Mouse (Mus musculus): ENCODE data around the gene Lin7b. TPM values are rescaled to one million over a fixed set of nuclear protein-coding genes. Genes with fewer than 3 reads are reported as not detected.
"Not testable (repeated sequence)": the region's sequence is repeated elsewhere in the genome, so short reads cannot be mapped to it uniquely, and the experiment has no call there.

The Lin7b gene
- polyA plus RNA-seq, 1 experiment from 2014 or later: 0.66 TPM

DNA sequence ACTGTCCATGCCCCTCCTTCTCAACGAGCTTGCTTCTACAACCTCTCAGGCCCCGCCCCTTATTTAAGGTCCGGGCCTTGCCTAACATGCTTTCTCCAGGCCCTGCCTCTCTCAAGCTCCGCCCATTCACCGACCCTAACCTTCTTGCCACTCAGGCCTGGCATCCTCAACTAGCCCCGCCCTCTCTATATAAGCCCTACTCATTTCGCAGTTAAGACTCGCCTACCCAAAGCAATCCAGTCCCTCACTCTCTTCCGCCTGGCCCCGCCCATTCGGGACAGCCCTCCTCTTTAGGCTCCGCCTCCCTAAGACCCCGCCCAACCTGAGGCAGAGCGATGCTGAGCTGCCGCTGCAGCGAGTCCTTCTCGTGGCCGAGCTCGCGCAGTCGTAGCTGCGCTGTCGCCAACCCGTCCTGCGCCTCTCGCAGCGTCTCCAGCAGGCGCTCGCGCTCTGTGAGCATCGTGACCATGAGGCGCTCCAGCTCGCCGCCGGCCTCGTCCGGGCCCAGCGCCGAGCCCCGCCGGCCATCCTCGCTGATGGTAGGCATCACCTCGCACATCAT, 9.1 kb downstream of the Lin7b start:
- H3K27me3 ChIP-seq (ENCODE audit: control insufficient read depth, insufficient read depth, low read length): peaks cover 59% of the 10 kb centered on the region
- H3K27ac ChIP-seq (ENCODE audit: low read depth, low read length): no peak overlapping the region
- H3K9ac ChIP-seq (ENCODE audit: low read depth, low read length): peak overlapping the region; percentile 50
- H3K4me1 ChIP-seq (ENCODE audit: control insufficient read depth, insufficient read depth, low read length): peaks cover 10% of the 10 kb centered on the region; the same call in 1 of the 2 replicates
- ATAC-seq (ENCODE audit: low FRiP score, low TSS enrichment): peak; percentile 80
- WGBS: under 1% methylated on average over 43 of the region's 43 CpGs
- H3K9me3 ChIP-seq (ENCODE audit: control insufficient read depth, low read length): no peaks in the 10 kb centered on the region
- peak overlapping the region; percentile 44 for H3K4me3 ChIP-seq (ENCODE audit: low read length)
- H3K36me3 ChIP-seq (ENCODE audit: control insufficient read depth, insufficient read depth, low read length): no peaks in the 10 kb centered on the region
- peak overlapping the region; percentile 77 for H3K4me2 ChIP-seq (replicated peaks; ENCODE audit: low read depth, low read length)

DNA sequence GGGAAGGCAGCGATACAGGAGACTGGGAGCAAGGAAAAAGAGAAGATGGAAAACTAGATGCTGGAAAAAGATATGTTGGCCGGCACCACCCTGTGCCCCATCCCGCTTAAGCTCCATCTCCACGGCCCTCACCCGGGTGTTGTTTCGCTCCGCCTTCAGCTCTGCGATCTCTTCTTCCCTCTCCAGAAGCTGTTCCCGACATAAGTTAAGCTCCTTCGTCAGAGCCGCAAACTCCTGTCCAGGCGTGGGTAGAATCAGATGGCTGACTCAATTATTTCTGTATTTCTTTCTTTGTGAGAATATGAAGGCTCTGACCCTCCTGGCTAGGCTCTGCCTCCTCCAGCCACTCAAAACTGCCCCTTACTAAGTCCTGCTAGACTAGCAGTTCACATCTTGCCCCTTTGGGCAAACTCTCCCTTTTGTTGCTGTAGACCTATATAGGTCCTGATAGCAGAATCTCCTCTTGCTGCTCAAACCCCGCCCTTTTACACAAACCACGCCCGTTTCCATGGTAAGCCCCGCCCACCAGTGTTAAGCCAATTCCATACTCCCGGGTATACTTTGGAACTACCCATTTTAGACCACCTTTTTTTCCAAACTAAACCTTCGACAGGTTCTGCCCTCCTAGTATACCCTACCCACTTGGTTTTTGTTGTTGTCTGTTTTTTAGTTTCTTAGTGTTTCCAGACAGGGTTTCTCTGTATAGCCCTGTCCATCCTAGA, 9.8 kb downstream of the Lin7b start:
- H3K4me2 ChIP-seq (replicated peaks; ENCODE audit: low read depth, low read length): no peak overlapping the region
- H3K36me3 ChIP-seq (ENCODE audit: control insufficient read depth, insufficient read depth, low read length): no peaks in the 10 kb centered on the region

DNA sequence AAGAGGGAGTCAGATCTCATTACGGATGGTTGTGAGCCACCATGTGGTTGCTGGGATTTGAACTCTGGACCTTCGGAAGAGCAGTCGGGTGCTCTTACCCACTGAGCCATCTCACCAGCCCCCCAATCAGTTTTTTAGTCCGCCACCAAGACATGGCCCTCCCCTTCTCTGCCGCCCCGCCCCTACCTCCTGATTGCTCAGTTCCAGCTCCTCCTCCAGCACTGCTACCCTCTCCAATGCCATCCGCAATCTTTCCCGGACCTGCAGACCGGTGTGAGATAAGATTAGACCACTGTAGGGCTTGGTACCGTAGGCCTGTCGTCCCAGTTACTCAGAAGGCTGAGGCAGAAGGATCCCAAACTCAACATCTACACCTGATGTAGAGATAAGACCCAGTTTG, 11.3 kb downstream of the Lin7b start:
- not testable (repeated sequence) for H3K9ac ChIP-seq (ENCODE audit: low read depth, low read length); H3K4me1 ChIP-seq (ENCODE audit: control insufficient read depth, insufficient read depth, low read length); H3K4me3 ChIP-seq (ENCODE audit: low read length); H3K27ac ChIP-seq (ENCODE audit: low read depth, low read length); H3K36me3 ChIP-seq (ENCODE audit: control insufficient read depth, insufficient read depth, low read length); ATAC-seq (ENCODE audit: low FRiP score, low TSS enrichment); H3K4me2 ChIP-seq (replicated peaks; ENCODE audit: low read depth, low read length); H3K9me3 ChIP-seq (ENCODE audit: control insufficient read depth, low read length)
- WGBS: 65% methylated on average over 10 of the region's 11 CpGs
- peaks cover 38% of the 10 kb centered on the region for H3K27me3 ChIP-seq (ENCODE audit: control insufficient read depth, insufficient read depth, low read length)

More for the DNA sequence above, 9.8 kb downstream of the Lin7b start:
- Histone ChIP-seq H3K9me3 (ENCODE audit: control insufficient read depth, low read length) (no peaks in the 10 kb centered on the region), H3K27ac (ENCODE audit: low read depth, low read length) (no peak overlapping the region), H3K4me3 (ENCODE audit: low read length) (peak overlapping the region; percentile 44), H3K27me3 (ENCODE audit: control insufficient read depth, insufficient read depth, low read length) (peaks cover 51% of the 10 kb centered on the region), H3K9ac (ENCODE audit: low read depth, low read length) (no peak overlapping the region), H3K4me1 (ENCODE audit: control insufficient read depth, insufficient read depth, low read length) (peaks cover 4% of the 10 kb centered on the region; the same call in 1 of the 2 replicates)
- 53% methylated on average over 18 of the region's 18 CpGs for WGBS
- ATAC-seq (ENCODE audit: low FRiP score, low TSS enrichment): 0 out of 2 replicates have a peak, but pooled peaks have one; percentile 8

DNA sequence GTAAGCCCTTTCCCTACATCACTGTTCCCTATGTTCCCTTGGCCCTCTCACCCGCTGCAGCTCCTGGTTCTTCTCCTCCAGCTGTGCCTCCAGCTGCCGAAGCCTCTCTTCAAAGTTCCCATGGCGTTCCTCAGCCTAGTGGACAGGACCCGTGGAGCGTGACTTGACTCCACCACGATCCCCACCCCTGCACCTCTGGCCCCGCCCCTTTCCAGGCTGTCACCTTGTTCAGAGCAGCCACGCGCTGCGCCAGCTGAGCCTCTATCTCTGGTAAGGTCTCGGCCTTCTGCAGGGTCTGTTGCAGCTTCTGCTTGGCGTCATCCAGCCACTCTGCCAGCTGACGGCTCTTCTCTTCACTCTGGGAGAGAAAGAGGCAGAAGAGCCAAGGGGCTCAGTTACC, 14.3 kb downstream of the Lin7b start:
- Histone ChIP-seq H3K4me1 (ENCODE audit: control insufficient read depth, insufficient read depth, low read length) (no peaks in the 10 kb centered on the region), H3K4me2 (replicated peaks; ENCODE audit: low read depth, low read length) (no peak overlapping the region), H3K27me3 (ENCODE audit: control insufficient read depth, insufficient read depth, low read length) (peaks cover 13% of the 10 kb centered on the region), H3K9ac (ENCODE audit: low read depth, low read length) (no peak overlapping the region), H3K4me3 (ENCODE audit: low read length) (no peak overlapping the region), H3K9me3 (ENCODE audit: control insufficient read depth, low read length) (no peaks in the 10 kb centered on the region), H3K27ac (ENCODE audit: low read depth, low read length) (no peak overlapping the region), H3K36me3 (ENCODE audit: control insufficient read depth, insufficient read depth, low read length) (no peaks in the 10 kb centered on the region)
- 33% methylated on average over 13 of the region's 13 CpGs for WGBS
- no peak for ATAC-seq (ENCODE audit: low FRiP score, low TSS enrichment)

DNA sequence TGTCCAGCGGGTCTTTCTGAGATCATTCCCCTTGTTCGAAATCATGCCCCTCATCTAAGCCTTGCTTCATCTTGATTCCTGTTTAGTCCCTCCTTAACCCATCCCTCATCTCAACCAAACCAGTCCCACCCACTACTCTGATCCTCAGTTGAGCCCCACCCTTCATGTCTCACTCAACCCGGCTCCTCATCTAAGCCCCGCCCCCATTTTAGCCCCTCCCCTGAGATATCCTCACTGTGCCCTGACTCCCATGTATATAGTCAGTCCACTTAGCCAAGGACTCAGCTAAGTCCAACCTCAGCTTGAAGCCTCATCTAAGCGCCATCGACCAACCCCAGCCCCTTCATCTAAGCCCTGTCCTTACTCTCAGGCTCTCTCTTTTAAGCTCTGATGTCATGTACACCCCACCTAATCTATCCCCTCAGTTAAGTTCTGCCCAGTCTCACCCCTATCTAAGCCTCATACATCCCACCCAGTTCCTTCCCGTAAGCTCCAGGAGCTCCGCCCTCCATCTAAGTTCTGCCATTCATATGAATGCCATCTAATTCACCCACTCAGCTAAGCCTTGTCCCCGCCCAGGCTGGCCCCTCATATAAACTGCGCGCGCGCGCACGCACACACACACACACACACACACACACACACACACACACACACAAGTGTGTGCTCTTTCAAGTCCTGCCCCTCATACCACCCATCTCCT, 14.9 kb downstream of the Lin7b start:
- no peak overlapping the region for H3K9ac ChIP-seq (ENCODE audit: low read depth, low read length)
- 75% methylated on average over 15 of the region's 15 CpGs for WGBS
- peaks cover 7% of the 10 kb centered on the region; the same call in 1 of the 2 replicates for H3K27me3 ChIP-seq (ENCODE audit: control insufficient read depth, insufficient read depth, low read length)
- ATAC-seq (ENCODE audit: low FRiP score, low TSS enrichment): 0 out of 2 replicates have a peak, but pooled peaks have one; percentile 19
- no peaks in the 10 kb centered on the region for H3K4me1 ChIP-seq (ENCODE audit: control insufficient read depth, insufficient read depth, low read length)
- no peak overlapping the region for H3K4me2 ChIP-seq (replicated peaks; ENCODE audit: low read depth, low read length)
- H3K9me3 ChIP-seq (ENCODE audit: control insufficient read depth, low read length): no peaks in the 10 kb centered on the region
- H3K36me3 ChIP-seq (ENCODE audit: control insufficient read depth, insufficient read depth, low read length): no peaks in the 10 kb centered on the region
- no peak overlapping the region for H3K4me3 ChIP-seq (ENCODE audit: low read length)
- no peak overlapping the region for H3K27ac ChIP-seq (ENCODE audit: low read depth, low read length)

DNA sequence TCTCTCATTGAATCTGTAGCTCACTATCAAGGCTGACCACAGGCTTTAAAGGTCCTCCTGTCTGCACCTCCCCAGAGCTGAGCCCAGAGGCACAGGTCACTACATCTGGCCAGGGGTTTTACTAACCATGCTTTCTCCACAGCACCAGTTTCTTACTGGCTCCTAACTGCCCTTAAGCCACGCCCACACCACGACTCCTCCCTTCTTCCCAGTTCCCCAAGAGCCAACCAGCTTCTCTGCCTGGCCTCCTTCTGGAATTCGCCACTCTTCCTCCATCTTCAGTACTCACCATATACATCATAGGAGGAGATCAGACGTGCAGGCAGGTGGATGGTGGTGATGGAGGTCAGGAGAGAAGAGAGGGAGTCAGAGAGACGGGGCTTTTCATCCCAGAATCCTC, 17.3 kb downstream of the Lin7b start:
- no peaks in the 10 kb centered on the region for H3K4me1 ChIP-seq (ENCODE audit: control insufficient read depth, insufficient read depth, low read length)
- H3K27me3 ChIP-seq (ENCODE audit: control insufficient read depth, insufficient read depth, low read length): no peaks in the 10 kb centered on the region
- WGBS: 23% methylated on average over 5 of the region's 5 CpGs
- H3K27ac ChIP-seq (ENCODE audit: low read depth, low read length): no peak overlapping the region
- no peak overlapping the region for H3K9ac ChIP-seq (ENCODE audit: low read depth, low read length)
- no peak for ATAC-seq (ENCODE audit: low FRiP score, low TSS enrichment)
- no peaks in the 10 kb centered on the region for H3K36me3 ChIP-seq (ENCODE audit: control insufficient read depth, insufficient read depth, low read length)
- H3K9me3 ChIP-seq (ENCODE audit: control insufficient read depth, low read length): no peaks in the 10 kb centered on the region
- H3K4me2 ChIP-seq (replicated peaks; ENCODE audit: low read depth, low read length): no peak overlapping the region
- H3K4me3 ChIP-seq (ENCODE audit: low read length): no peak overlapping the region

DNA sequence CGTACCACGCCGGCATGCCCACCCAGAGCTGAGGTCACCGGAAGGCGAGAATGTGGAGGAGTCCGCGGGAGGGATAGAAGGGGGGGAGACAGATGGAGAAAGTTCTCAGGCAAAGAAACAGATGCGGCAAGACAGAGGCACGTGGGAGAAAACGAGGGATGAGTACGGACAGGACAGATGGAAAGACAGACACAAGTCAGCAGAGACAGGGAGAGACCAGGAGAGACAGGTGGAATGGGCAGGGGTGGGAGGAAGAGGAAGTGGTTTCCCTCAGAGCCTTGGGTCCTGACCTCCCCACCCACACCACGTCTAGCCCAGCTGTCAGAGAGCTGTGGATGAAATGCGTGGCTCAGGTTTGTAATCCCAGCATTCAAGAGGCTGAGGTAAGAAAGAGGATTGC, 23.5 kb downstream of the Lin7b start:
- H3K27me3 ChIP-seq (ENCODE audit: control insufficient read depth, insufficient read depth, low read length): no peaks in the 10 kb centered on the region; the same call in 1 of the 2 replicates
- no peaks in the 10 kb centered on the region for H3K4me1 ChIP-seq (ENCODE audit: control insufficient read depth, insufficient read depth, low read length)
- no peaks in the 10 kb centered on the region for H3K9me3 ChIP-seq (ENCODE audit: control insufficient read depth, low read length)
- no peaks in the 10 kb centered on the region for H3K36me3 ChIP-seq (ENCODE audit: control insufficient read depth, insufficient read depth, low read length)
- H3K4me3 ChIP-seq (ENCODE audit: low read length): no peak overlapping the region
- 70% methylated on average over 13 of the region's 13 CpGs for WGBS
- H3K27ac ChIP-seq (ENCODE audit: low read depth, low read length): no peak overlapping the region
- no peak for ATAC-seq (ENCODE audit: low FRiP score, low TSS enrichment)
- H3K9ac ChIP-seq (ENCODE audit: low read depth, low read length): no peak overlapping the region
- no peak overlapping the region for H3K4me2 ChIP-seq (replicated peaks; ENCODE audit: low read depth, low read length)

DNA sequence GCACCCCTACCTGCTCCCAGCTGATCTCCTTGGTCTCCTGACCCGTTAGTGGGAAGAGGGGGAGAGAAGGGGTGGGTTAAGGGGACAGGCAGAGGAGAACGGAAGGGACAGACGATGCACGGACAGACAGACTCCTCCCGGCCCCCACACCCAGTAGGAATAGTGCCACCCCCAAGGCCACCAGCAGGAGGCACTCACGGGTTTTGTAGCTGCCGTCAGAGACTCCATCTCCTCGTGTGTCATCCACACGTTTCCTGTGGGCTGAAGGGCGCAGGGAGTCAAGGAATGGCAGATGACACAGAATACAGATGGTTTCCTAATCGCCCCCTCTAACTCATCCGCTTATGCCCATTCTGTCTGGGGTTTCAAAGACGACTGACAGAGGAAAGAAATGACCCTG, 26.8 kb downstream of the Lin7b start:
- no peak overlapping the region for H3K9ac ChIP-seq (ENCODE audit: low read depth, low read length)
- no peaks in the 10 kb centered on the region for H3K36me3 ChIP-seq (ENCODE audit: control insufficient read depth, insufficient read depth, low read length)
- H3K9me3 ChIP-seq (ENCODE audit: control insufficient read depth, low read length): no peaks in the 10 kb centered on the region
- H3K27ac ChIP-seq (ENCODE audit: low read depth, low read length): no peak overlapping the region
- peaks cover 23% of the 10 kb centered on the region for H3K4me1 ChIP-seq (ENCODE audit: control insufficient read depth, insufficient read depth, low read length)
- 21% methylated on average over 13 of the region's 13 CpGs for WGBS
- no peaks in the 10 kb centered on the region; the same call in 1 of the 2 replicates for H3K27me3 ChIP-seq (ENCODE audit: control insufficient read depth, insufficient read depth, low read length)
- H3K4me2 ChIP-seq (replicated peaks; ENCODE audit: low read depth, low read length): no peak overlapping the region
- no peak for ATAC-seq (ENCODE audit: low FRiP score, low TSS enrichment)
- no peak overlapping the region for H3K4me3 ChIP-seq (ENCODE audit: low read length)

DNA sequence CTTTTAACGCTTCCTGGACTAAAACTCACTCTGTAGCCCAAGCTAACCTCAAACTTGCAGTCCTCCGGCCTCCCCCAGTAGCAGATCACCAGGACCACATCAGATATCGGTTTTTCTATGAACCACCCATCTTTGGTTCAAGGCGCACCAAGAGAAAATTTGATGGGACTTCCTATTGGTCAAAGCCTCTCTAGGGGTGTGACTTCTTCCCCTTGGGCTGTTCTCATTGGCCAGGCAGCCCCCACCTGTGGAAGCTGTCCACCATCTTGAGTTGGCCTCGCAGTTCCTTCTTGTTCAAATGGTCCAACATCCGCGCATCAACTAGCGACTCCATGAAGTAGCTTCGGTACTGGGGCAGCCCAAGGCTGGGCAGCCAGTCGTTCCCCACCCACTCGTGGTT, 28.3 kb downstream of the Lin7b start:
- Histone ChIP-seq H3K27ac (ENCODE audit: low read depth, low read length) (no peak overlapping the region), H3K4me1 (ENCODE audit: control insufficient read depth, insufficient read depth, low read length) (peaks cover 34% of the 10 kb centered on the region), H3K27me3 (ENCODE audit: control insufficient read depth, insufficient read depth, low read length) (peaks cover 4% of the 10 kb centered on the region), H3K36me3 (ENCODE audit: control insufficient read depth, insufficient read depth, low read length) (no peaks in the 10 kb centered on the region), H3K9ac (ENCODE audit: low read depth, low read length) (no peak overlapping the region), H3K4me2 (replicated peaks; ENCODE audit: low read depth, low read length) (no peak overlapping the region), H3K4me3 (ENCODE audit: low read length) (no peak overlapping the region), H3K9me3 (ENCODE audit: control insufficient read depth, low read length) (no peaks in the 10 kb centered on the region)
- no peak for ATAC-seq (ENCODE audit: low FRiP score, low TSS enrichment)
- 92% methylated on average over 11 of the region's 11 CpGs for WGBS

Measured in kidney, embryonic 14.5 days (tissue).